Mouse (Mus musculus): Measurements from ENCODE around the gene Pgpep1l. TPM values are rescaled to one million over a fixed set of nuclear protein-coding genes. Genes with fewer than 3 reads are reported as not detected.

Pgpep1l gene
- polyA plus RNA-seq, 1 experiment from 2014 or later: not detected

GRCm38 (mm10) chr7:68193958-68194695 is 69.9 kb downstream of the Pgpep1l start:
- H3K9ac ChIP-seq (ENCODE audit: low read depth, low read length): no peak overlapping the region
- H3K4me3 ChIP-seq (ENCODE audit: low read length): no peak overlapping the region
- H3K4me2 ChIP-seq (replicated peaks; ENCODE audit: low read depth, low read length): no peak overlapping the region
- no peak for ATAC-seq (ENCODE audit: low FRiP score, low TSS enrichment)
- no peaks in the 10 kb centered on the region for H3K4me1 ChIP-seq (ENCODE audit: control insufficient read depth, insufficient read depth, low read length)
- H3K36me3 ChIP-seq (ENCODE audit: control insufficient read depth, insufficient read depth, low read length): peaks cover 84% of the 10 kb centered on the region
- H3K27me3 ChIP-seq (ENCODE audit: control insufficient read depth, insufficient read depth, low read length): no peaks in the 10 kb centered on the region
- WGBS: 85% methylated on average over 15 of the region's 15 CpGs
- no peaks in the 10 kb centered on the region for H3K9me3 ChIP-seq (ENCODE audit: control insufficient read depth, low read length)
- H3K27ac ChIP-seq (ENCODE audit: low read depth, low read length): no peak overlapping the region

GRCm38 (mm10) chr7:68189691-68190456 is 74.2 kb downstream of the Pgpep1l start:
- H3K27ac ChIP-seq (ENCODE audit: low read depth, low read length): no peak overlapping the region
- no peaks in the 10 kb centered on the region for H3K9me3 ChIP-seq (ENCODE audit: control insufficient read depth, low read length)
- H3K9ac ChIP-seq (ENCODE audit: low read depth, low read length): no peak overlapping the region
- H3K4me1 ChIP-seq (ENCODE audit: control insufficient read depth, insufficient read depth, low read length): no peaks in the 10 kb centered on the region
- no peak for ATAC-seq (ENCODE audit: low FRiP score, low TSS enrichment)
- no peaks in the 10 kb centered on the region for H3K27me3 ChIP-seq (ENCODE audit: control insufficient read depth, insufficient read depth, low read length)
- 93% methylated on average over 13 of the region's 13 CpGs for WGBS
- peaks cover 68% of the 10 kb centered on the region for H3K36me3 ChIP-seq (ENCODE audit: control insufficient read depth, insufficient read depth, low read length)
- no peak overlapping the region for H3K4me3 ChIP-seq (ENCODE audit: low read length)
- no peak overlapping the region for H3K4me2 ChIP-seq (replicated peaks; ENCODE audit: low read depth, low read length)

DNA sequence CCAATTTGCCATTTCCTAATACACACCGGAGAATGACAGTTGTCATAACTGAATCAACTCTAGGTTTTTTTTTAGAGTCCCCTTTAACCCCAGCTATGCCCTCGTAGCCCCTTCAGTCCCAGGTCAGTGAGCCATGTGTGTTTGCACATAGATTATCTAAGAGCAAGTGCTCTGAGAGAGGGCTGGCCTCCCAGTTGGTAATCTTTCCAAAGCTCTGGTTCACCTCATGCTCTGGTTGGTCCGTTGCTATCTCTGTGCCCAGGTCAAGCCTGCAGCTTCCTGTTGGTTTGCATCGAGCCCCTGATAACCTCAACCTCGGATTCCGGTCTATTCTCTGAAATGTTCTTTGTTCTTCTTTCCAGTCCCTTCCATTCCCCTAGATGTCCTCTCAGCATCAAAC is 74.8 kb downstream of the Pgpep1l start:
- no peak overlapping the region for H3K4me2 ChIP-seq (replicated peaks; ENCODE audit: low read depth, low read length)
- H3K9ac ChIP-seq (ENCODE audit: low read depth, low read length): no peak overlapping the region
- no peak overlapping the region for H3K4me3 ChIP-seq (ENCODE audit: low read length)
- no peak for ATAC-seq (ENCODE audit: low FRiP score, low TSS enrichment)
- no peaks in the 10 kb centered on the region for H3K9me3 ChIP-seq (ENCODE audit: control insufficient read depth, low read length)
- H3K4me1 ChIP-seq (ENCODE audit: control insufficient read depth, insufficient read depth, low read length): no peaks in the 10 kb centered on the region
- WGBS: 82% methylated on average over 6 of the region's 6 CpGs
- no peak overlapping the region for H3K27ac ChIP-seq (ENCODE audit: low read depth, low read length)
- H3K36me3 ChIP-seq (ENCODE audit: control insufficient read depth, insufficient read depth, low read length): peaks cover 67% of the 10 kb centered on the region
- H3K27me3 ChIP-seq (ENCODE audit: control insufficient read depth, insufficient read depth, low read length): no peaks in the 10 kb centered on the region

Other genes with a start within 250 kb of the Pgpep1l start
- 1.0 and 1.2 TPM in 2 replicates for gene Fam169b, start 9.6 kb upstream of the Pgpep1l start, polyA plus RNA-seq (2014; fragmentation: Nextera tagmentation; extraction: Ambion mirVana)

Measured in kidney, embryonic 14.5 days (tissue).